Mouse (Mus musculus): ENCODE results near the gene Osbpl2. TPM values are rescaled to one million over a fixed set of nuclear protein-coding genes. Genes with fewer than 3 reads are reported as not detected.

The Osbpl2 gene
- polyA plus RNA-seq, 1 experiment from 2014 or later = 80.3 TPM

DNA sequence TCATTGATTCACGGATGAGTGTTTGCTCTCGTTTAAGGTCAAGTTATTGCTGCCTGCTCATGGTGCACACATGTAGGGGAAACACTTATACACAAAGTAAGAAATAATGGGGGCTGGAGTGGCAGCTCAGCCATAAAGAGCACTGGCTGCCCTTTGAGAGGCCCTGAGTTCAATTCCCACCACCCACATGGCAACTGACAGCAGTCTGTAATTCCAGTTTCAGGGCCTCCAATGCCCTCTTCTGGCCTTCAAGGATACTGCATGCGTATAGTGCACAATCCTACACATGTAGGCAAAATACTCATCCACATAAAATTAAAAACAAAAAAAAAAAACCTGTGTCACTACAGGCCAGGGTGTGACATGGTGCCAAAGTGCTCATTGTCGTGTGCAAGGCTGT, 31.6 kb upstream of the Osbpl2 start:
- no peak overlapping the region for H3K9ac ChIP-seq
- ATAC-seq (replicated peaks) = no peak
- H3K4me3 ChIP-seq = no peak overlapping the region
- H3K9me3 ChIP-seq = no peaks in the 10 kb centered on the region
- no peaks in the 10 kb centered on the region for H3K36me3 ChIP-seq (replicated peaks)
- H3K27ac ChIP-seq = no peak overlapping the region
- no peak overlapping the region for H3K4me2 ChIP-seq
- WGBS = 90% methylated on average over 4 of the region's 4 CpGs
- H3K27me3 ChIP-seq (replicated peaks) = no peaks in the 10 kb centered on the region
- no peaks in the 10 kb centered on the region for H3K4me1 ChIP-seq

DNA sequence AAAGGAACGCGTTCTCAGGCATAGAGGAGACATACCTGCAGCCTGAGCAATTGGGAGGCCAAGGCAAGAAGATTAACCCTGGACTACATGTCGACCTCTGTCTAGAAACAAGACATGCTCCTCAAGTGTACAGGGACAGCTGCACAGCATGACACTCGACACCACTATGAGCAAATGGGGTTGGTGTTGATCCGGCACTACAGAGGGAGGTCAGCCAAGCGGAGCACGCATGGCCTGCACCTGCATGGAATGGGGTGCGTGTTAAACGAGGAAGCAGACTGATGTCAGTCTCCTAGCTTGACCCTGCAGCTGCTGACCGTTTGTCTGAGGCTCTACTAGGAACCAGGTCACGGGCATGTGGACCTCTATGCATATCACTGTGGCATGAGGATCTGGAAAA, 28.8 kb upstream of the Osbpl2 start:
- no peak for ATAC-seq (replicated peaks)
- H3K4me3 ChIP-seq = no peak overlapping the region
- no peak overlapping the region for H3K27ac ChIP-seq
- 71% methylated on average over 11 of the region's 11 CpGs for WGBS
- H3K27me3 ChIP-seq (replicated peaks) = no peaks in the 10 kb centered on the region
- no peak overlapping the region for H3K9ac ChIP-seq
- no peaks in the 10 kb centered on the region for H3K36me3 ChIP-seq (replicated peaks)
- no peak overlapping the region for H3K4me2 ChIP-seq
- H3K9me3 ChIP-seq = no peaks in the 10 kb centered on the region
- no peaks in the 10 kb centered on the region for H3K4me1 ChIP-seq

DNA sequence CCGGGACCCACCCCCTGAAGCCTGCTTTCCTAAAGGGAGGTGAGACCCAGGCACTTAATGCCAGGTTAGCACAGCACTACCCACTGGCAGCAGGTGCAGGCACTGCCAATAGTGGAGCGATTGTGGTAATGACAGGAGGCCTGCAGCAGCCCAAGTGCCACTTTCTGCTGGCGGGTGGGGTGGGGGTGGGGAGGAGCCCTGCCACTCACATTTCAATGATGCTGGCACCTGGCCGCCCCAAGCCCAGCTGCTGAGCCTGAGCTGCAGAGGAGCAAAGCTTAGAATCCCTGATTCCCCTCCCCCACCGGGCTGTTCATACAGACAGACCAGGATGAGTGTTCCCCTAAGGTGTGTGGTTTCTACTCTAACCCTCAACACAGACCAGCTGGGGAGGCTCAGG, 23.4 kb upstream of the Osbpl2 start:
- H3K27ac ChIP-seq = no peak overlapping the region
- no peak overlapping the region for H3K4me3 ChIP-seq
- no peak overlapping the region for H3K9ac ChIP-seq
- no peak; the same call in 1 of the 2 replicates for ATAC-seq (replicated peaks)
- H3K27me3 ChIP-seq (replicated peaks) = peaks cover 9% of the 10 kb centered on the region; the same call in 1 of the 2 replicates
- H3K4me1 ChIP-seq = peaks cover 8% of the 10 kb centered on the region
- no peaks in the 10 kb centered on the region for H3K36me3 ChIP-seq (replicated peaks)
- no peak overlapping the region for H3K4me2 ChIP-seq
- WGBS = 37% methylated on average over 5 of the region's 5 CpGs
- H3K9me3 ChIP-seq = no peaks in the 10 kb centered on the region

DNA sequence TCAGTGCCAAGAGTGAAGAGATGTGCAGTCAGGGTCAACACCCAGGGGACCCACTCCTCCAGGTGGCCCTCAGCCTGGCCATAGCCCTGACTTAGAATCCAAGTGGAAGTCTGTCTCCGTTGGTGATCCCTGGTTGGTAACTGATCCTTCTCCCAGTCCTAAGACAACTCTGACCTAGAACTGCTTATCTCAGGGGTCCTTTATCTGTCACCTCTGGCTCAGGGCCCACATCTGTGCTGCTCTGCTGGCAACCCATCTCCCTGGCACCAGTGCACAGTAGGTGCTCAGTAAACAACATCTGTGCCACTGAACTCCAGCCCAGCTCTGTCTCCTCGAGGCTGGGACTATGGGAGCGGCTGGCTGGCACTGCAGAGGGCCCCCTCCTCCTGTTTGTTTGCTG, 21.5 kb upstream of the Osbpl2 start:
- peaks cover 20% of the 10 kb centered on the region for H3K27me3 ChIP-seq (replicated peaks)
- WGBS = 37% methylated on average over 3 of the region's 3 CpGs
- no peak overlapping the region for H3K4me3 ChIP-seq
- H3K36me3 ChIP-seq (replicated peaks) = no peaks in the 10 kb centered on the region
- no peak overlapping the region for H3K9ac ChIP-seq
- no peak overlapping the region for H3K4me2 ChIP-seq
- no peak for ATAC-seq (replicated peaks)
- no peaks in the 10 kb centered on the region for H3K9me3 ChIP-seq
- peaks cover 10% of the 10 kb centered on the region for H3K4me1 ChIP-seq
- H3K27ac ChIP-seq = no peak overlapping the region

DNA sequence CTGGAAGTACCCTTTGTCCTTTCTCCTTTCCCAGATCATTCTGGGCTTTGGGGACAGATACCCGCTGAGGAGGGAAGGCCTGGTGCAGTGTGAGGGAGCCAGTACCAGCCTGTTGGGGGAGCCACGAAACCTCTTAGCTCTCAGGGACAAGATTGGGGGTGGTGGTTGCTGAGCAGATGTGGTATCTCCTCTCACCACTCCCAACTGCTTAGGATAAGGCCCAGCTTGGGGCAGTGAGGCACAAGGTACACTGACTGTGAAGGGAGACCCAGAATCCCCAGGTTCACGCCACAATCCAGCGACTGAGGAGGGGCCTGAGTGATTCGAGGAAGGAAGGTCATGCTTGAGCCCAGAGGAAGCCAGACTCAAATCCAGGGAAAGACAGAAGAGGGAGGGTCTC, 20.9 kb upstream of the Osbpl2 start:
- 37% methylated on average over 5 of the region's 5 CpGs for WGBS
- no peak for ATAC-seq (replicated peaks)
- H3K9me3 ChIP-seq = no peaks in the 10 kb centered on the region
- peaks cover 15% of the 10 kb centered on the region for H3K4me1 ChIP-seq
- no peak overlapping the region for H3K9ac ChIP-seq
- H3K36me3 ChIP-seq (replicated peaks) = no peaks in the 10 kb centered on the region
- no peak overlapping the region for H3K4me3 ChIP-seq
- H3K4me2 ChIP-seq = no peak overlapping the region
- no peak overlapping the region for H3K27ac ChIP-seq
- H3K27me3 ChIP-seq (replicated peaks) = peaks cover 24% of the 10 kb centered on the region

DNA sequence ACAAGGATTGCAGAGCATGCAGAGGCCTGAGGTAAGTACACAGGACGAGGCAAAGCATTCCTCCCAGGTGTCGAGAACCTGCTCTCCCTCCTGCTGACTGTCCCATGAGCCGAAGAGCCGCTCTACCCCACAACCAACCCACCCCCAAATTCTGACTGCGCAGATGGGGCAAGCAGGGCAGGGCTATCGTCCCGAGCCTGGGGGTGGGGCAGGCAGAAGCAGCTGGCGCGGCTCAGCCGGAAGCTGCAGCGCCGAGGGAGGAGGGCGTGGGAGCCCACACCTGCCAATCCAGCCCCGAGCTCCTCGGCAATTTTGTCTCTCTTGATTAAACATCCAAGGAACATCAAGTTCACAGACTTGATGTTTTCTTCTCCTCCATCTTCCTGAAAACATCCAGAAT, 19.6 kb upstream of the Osbpl2 start:
- WGBS = 9% methylated on average over 15 of the region's 15 CpGs
- Histone ChIP-seq H3K27me3 (replicated peaks) (peaks cover 26% of the 10 kb centered on the region), H3K9me3 (no peaks in the 10 kb centered on the region), H3K4me2 (peak overlapping the region; percentile 18), H3K4me3 (no peak overlapping the region), H3K4me1 (peaks cover 27% of the 10 kb centered on the region), H3K9ac (no peak overlapping the region), H3K36me3 (replicated peaks) (no peaks in the 10 kb centered on the region), H3K27ac (no peak overlapping the region)
- no peak for ATAC-seq (replicated peaks)

DNA sequence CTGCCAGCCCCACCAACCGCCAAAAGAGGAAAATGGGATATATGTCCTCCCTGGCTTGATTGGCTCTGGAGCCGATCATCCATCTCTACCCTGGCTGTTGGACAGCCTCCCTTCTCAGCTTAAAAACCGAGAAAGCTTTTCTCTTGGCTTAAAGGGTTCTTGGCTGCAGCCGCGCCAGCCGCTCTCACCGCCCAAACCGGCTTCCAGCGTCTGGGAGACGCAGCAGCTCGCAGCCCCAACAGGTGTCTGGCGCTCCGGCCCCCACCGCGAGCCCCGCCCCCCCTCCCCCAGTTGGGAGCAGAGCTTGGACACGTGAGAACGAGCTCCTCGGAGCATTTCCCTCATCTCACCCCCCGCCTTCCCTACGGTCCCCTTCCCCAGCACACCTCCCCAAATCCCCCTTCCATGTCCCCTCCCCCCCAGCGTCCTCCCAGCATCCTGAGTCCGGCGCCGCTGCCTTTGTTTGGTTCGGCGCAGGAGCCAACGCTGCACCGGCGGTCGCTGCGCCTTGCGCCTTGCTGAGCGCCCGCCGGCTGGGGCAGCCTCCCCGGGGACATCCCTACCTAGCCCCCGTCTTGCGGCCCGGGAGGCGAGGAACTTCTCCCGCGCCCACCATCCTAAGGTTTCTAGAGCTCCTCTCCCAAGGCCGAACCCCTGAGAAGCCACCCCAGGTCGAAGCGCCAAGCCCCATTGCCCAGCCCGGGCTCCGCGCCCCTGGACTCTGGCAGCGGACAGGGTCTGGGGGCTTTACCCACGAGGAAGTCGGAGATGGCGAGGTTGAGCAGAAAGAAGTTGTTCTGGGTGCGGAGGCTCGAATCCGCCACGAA, 15.7 kb upstream of the Osbpl2 start:
- Histone ChIP-seq H3K27ac (no peak overlapping the region), H3K4me2 (peak overlapping the region; percentile 95), H3K36me3 (replicated peaks) (no peaks in the 10 kb centered on the region), H3K4me3 (peak overlapping the region; percentile 58), H3K4me1 (peaks cover 38% of the 10 kb centered on the region), H3K9me3 (no peaks in the 10 kb centered on the region), H3K9ac (peak overlapping the region; percentile 26), H3K27me3 (replicated peaks) (peaks cover 37% of the 10 kb centered on the region)
- peak; percentile 15; the same call in 1 of the 2 replicates for ATAC-seq (replicated peaks)
- WGBS = under 1% methylated on average over 57 of the region's 57 CpGs

DNA sequence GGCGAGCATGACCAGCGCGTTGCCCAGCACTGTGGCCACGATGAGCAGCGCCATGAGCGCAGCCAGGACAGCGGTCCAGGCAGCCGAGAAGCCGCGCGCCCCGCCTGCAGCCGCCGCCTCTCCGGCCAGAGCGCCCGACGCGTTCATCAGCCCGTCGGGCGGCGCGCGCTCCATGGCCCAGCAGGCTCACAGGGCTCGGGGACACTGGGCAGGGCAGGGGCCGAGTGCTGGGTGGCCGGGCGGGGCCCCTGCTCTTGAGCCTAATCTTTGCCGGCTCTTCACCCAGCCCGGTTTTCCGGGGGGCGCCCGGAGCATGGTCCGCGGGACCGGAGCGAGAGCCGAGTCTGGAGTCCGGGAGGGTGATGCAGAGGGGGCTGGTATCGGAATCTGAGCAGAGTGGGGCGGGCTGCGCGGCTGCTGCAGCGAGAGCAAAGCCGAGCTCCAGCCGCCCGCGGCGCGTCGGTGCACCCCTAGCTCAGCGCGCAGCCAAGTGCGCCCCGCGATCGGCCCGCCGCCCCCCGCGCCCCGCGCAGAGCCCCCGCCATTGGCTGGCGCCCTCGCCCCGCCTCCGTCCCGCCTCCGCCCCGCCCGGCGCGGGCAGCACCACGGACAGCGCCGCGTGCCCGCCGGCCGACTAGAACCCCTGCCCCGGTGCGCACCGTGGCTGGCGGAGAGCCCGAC, 15.0 kb upstream of the Osbpl2 start, which contains the start of gene Hrh3:
Hrh3 (minus strand) TSS at position 511 of the 681 bp plus-strand sequence.
- peak; percentile 74 for ATAC-seq (replicated peaks)
- H3K4me3 ChIP-seq = peak within 1 kb of the TSS; percentile 58
- under 1% methylated on average over 64 of the region's 87 CpGs for WGBS
- peaks cover 38% of the 10 kb centered on the region for H3K4me1 ChIP-seq
- H3K9me3 ChIP-seq = no peaks in the 10 kb centered on the region
- peak within 1 kb of the TSS; percentile 95 for H3K4me2 ChIP-seq
- no peaks in the 10 kb centered on the region for H3K36me3 ChIP-seq (replicated peaks)
- H3K27ac ChIP-seq = no peak within 1 kb of the TSS
- H3K27me3 ChIP-seq (replicated peaks) = peaks cover 37% of the 10 kb centered on the region
- peak within 1 kb of the TSS; percentile 26 for H3K9ac ChIP-seq

DNA sequence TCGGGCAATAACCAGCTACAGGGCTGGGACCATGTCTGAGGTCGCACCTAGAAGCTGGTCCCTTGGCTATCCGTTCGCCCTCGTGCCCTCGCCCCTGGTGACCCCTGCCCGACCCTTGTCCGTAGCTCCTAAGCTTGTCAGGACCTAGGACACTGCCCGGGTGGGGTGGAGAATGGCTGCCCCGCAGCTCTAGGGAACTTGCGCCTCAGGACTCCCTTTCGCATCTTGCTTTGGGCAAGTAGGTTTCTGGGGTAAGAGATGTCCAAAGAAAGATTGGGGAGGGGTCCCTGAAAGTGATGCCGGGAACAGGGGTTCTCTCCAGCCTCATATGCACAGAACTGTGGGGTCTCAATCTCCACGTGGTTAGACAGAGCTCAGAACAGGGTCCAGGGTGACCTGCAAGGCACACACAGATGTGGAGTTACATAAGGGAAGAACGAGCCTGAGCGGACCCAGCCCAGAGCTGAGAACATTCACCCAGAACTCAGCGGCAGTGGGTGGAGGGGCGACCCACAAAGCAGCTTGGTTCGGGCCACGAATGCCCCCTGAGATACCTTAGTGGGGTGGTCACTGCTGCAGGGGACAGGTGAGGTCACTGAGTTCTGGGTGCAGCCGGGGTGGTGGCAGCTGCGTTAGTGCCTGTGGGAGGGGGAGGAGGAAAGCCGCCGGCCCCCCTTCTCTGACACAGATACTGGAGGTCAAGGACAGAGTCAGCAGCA, 14.3 kb upstream of the Osbpl2 start:
- Histone ChIP-seq H3K9me3 (no peaks in the 10 kb centered on the region), H3K4me1 (peaks cover 33% of the 10 kb centered on the region), H3K27ac (no peak overlapping the region), H3K36me3 (replicated peaks) (no peaks in the 10 kb centered on the region), H3K4me2 (peak overlapping the region; percentile 95), H3K27me3 (replicated peaks) (peaks cover 37% of the 10 kb centered on the region), H3K9ac (peak overlapping the region; percentile 26; the same call in 1 of the 2 replicates), H3K4me3 (peak overlapping the region; percentile 58)
- ATAC-seq (replicated peaks) = peak; percentile 37
- 9% methylated on average over 24 of the region's 24 CpGs for WGBS

DNA sequence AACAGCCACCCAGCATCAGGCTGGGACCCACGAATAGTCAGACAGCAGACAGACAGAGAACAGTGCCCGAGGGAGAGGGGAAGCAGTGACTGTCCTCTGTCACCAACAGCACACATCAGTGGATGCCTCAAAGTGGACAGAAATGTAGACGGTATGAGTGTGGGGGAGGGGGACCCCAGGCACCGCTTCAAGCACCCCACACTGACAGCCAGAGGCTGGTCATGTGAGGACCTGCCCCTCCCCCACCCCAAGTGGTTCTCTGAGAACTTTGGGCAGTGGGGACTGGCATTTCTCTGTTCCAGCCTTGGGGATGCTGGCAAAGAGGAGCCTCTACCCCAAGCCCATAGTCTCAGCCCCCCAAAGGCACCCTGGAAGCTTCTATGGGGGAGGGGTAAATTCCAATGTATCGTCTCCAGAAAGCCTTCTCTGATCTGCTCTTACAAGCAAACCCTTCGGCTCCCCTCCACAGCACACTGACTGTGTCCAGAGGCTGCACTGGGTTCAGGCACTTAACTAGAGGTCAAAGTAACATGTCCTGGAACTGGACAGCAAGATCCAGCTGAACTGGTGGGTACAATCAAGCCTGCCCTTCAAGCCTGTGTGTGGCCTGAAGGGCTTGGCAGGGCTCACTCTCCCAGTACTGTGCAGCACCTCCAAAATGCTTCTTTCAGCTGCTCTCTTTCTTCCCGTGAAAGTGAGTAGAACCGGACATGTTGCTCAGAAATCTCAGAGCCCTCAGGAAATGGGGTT, 13.5 kb upstream of the Osbpl2 start:
- Histone ChIP-seq H3K4me2 (peak overlapping the region; percentile 95; the same call in 1 of the 2 replicates), H3K36me3 (replicated peaks) (no peaks in the 10 kb centered on the region), H3K4me1 (peaks cover 31% of the 10 kb centered on the region), H3K9ac (no peak overlapping the region), H3K27ac (no peak overlapping the region), H3K4me3 (no peak overlapping the region), H3K27me3 (replicated peaks) (peaks cover 31% of the 10 kb centered on the region), H3K9me3 (no peaks in the 10 kb centered on the region)
- WGBS = 28% methylated on average over 8 of the region's 8 CpGs
- no peak for ATAC-seq (replicated peaks)

DNA sequence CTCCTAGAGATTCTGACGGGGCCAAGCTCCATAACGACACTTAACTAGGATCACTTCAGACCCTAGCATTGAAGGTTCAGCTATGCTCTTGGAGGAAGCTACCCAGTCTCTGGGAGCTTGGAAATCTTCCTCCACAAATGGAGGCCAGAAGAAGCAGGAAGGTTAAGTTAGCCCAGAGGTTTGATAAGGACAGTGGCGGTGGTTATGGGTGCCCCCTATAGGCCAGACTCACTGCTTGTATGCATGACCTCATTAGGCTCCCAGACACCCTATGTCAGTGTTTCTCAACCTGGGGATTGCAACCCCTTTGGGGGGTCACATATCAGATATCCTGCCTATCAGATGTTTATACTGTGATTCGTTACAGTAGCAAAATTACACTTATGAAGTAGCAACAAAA, 12.0 kb upstream of the Osbpl2 start:
- no peaks in the 10 kb centered on the region for H3K36me3 ChIP-seq (replicated peaks)
- peaks cover 31% of the 10 kb centered on the region for H3K4me1 ChIP-seq
- no peak overlapping the region for H3K27ac ChIP-seq
- H3K27me3 ChIP-seq (replicated peaks) = peaks cover 23% of the 10 kb centered on the region
- H3K4me2 ChIP-seq = no peak overlapping the region
- H3K4me3 ChIP-seq = no peak overlapping the region
- ATAC-seq (replicated peaks) = no peak
- 70% methylated on average over 4 of the region's 4 CpGs for WGBS
- H3K9me3 ChIP-seq = no peaks in the 10 kb centered on the region
- H3K9ac ChIP-seq = no peak overlapping the region
